Mouse (Mus musculus) retina, adult 2 months (tissue): ENCODE measurements around the gene Phf10.
"Not testable (repeated sequence)": the region's sequence is repeated elsewhere in the genome, so short reads cannot be mapped to it uniquely, and the experiment has no call there.

Experiments used
- DNase-seq: peaks from one replicate; pipeline ENCODE4 v3.0.0-alpha.2; 2012; ENCODE audit warnings: low read depth, low spot score

Phf10 gene

DNA sequence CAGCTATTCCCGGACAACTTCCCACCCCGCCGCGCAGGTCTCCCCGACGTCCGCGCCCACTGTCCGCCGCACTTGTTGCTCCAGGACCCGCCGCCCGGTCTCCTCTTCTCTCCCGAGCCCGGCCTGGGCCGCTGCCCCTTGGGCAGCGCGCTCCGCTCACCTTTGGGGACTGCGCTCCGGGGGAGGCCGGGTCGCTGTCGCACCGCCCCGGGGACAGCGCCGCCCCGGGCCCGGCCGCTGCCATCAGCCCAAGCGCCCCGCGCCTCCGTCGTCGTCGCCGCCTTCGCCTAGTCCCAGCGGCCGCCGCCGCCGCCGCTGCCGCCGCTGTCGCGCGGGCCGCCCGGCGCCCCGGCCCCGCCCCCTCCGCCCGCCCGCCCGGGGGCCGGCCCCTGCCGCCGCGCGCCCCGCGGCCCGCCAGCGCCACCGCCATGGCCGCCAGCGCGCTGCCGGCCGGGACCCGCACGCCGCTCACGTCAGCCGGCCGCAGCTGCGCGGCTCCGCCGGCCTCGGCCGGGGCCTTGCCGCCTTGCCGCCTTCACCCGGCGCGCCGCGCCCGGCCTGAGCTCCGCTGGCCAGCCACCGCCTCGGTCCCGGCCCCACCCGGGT lies at the start of gene Phf10:
Gene Phf10, minus strand, starts transcription at position 323 of the 606 bp plus-strand sequence.
- not testable (repeated sequence) for DNase-seq

DNA sequence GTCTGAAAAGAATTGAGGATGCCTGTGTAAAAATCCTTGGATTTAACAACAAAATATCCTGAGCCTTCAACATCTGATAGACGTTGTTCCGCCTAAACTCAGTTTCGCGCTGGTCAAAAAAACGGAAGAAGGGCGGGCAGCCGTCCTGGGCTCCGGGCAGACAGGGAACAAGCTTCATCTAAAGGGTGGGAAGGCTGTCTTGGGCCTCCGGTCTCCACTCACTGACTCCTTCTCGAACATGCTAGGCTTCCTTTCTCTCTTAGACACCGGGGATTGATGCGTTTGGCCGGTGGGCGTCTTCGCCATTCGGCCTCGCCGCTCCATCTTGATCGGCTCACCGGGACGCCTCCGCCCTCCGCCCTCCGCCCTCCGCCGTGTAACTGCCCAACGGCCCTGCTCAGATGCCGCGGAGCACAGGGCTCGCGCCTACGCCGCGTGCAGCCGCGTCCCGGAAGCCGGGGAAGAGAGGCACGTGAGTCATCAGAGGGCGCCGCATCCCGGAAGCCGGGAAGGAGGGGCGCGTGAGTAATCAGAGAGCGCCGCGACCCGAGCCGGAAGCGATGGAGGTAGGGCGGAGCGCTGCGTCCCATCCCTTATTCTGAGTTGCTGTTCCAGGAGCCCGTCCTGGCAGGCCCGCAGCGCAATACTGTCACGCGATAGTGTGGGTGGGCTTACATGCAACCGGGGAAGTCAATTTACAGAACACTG lies 48.8 kb upstream of the Phf10 start, which contains the start of gene Gm3435:
Gene Gm3435, plus strand, starts transcription at position 471 of the 708 bp plus-strand sequence.
- DNase-seq, result not testable (repeated sequence)

DNA sequence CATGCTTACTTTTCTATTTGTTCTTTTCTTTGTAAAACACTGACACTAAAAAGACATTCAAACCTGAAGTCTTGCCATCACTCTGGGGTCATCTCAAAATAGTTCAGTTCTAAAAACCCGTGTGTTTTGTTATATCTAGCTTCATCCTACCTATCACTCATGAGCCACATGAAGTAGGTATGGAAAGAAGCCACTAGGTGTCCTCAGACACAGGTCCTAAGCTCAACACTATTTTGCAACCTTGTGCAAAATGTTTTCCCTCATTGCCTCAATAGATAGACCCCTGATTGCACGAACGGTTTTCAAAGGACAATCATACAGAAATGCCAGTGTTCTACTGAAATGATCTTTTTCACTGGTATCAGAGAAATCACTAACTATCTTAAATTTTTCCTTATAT lies 48.0 kb upstream of the Phf10 start:
- DNase-seq, result not testable (repeated sequence)

DNA sequence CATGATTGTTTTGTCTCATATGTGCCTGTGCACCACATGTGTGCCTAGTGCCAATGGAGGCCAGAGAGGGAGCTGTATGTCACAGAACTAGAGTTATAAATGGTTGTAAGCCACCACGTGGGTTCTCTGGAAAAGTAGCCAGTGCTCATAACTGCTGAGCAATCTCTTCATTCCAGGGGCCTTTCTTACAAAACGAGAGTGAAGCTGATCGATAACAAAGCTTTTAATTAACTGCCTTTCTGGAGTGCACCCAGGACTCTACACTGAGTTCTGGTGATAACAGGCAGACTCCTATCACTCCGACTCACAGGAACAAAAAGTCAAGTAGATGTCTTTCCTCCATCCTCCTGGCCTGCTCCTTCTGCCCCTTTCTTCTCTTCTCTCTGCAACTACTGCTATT lies 39.0 kb upstream of the Phf10 start:
- DNase-seq, result not testable (repeated sequence)

DNA sequence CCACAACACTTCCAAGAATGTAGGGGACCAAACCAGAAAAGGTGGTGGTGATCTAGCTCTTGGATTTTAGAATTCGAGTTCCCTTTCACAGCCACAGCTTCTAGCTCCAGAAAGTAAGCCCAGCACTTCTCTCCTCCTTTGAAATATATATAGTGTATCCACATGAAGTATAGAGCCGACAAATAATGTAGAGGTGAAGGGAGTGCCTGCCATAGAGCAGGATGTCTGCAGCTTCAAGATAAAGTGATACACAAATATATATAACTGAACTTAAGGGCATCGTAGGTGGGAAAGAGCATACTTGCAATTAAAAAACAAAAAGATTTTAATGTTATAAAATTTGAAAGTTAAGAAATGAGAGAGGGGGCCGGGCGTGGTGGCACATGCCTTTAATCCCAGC lies 33.1 kb upstream of the Phf10 start:
- not testable (repeated sequence) for DNase-seq

DNA sequence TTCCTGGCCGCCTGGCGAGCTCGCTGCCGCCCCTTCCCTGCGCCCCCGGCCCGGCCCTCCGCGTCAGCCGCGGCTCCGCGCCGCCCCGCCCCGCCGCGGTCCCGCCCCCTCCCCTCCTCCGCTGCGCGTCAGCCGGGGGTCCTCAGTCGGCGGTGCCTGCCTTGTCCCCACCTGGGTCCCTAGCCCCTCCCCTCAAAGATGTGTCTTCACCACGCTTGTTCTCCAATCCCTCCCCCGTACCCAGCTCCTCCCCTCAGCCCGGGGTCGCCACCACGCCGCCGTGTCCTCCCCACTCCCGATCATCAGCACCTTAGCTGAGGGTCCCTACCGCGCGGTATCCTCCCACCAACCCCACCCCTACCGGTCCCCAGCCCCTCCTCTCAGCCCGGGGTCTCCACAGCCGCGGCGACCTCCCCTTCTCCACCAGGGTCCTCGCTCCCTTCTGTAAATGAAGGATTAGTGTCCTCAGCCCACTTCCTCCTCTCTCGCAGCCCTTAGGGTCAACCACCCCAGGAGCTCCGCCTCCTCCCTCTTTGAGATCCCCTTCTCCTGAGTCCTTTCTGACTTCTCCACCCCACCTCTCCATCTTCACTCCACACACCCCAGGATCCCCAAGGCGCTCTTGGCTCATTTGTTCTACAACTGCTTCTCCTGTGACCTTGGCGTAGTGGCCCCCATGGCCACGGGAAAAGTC lies 32.2 kb upstream of the Phf10 start:
- DNase-seq, result not testable (repeated sequence)

DNA sequence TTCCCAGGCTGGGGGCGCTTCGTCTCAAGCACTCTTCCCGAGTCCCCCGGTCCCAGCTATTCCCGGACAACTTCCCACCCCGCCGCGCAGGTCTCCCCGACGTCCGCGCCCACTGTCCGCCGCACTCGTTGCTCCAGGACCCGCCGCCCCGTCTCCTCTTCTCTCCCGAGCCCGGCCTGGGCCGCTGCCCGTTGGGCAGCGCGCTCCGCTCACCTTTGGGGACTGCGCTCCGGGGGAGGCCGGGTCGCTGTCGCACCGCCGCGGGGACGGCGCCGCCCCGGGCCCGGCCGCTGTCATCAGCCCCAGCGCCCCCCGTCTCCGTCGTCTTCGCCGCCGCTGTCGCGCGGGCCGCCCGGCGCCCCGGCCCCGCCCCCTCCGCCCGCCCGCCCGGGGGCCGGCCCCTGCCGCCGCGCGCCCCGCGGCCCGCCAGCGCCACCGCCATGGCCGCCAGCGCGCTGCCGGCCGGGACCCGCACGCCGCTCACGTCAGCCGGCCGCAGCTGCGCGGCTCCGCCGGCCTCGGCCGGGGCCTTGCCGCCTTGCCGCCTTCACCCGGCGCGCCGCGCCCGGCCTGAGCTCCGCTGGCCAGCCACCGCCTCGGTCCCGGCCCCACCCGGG lies 31.6 kb upstream of the Phf10 start:
- DNase-seq, result not testable (repeated sequence)

DNA sequence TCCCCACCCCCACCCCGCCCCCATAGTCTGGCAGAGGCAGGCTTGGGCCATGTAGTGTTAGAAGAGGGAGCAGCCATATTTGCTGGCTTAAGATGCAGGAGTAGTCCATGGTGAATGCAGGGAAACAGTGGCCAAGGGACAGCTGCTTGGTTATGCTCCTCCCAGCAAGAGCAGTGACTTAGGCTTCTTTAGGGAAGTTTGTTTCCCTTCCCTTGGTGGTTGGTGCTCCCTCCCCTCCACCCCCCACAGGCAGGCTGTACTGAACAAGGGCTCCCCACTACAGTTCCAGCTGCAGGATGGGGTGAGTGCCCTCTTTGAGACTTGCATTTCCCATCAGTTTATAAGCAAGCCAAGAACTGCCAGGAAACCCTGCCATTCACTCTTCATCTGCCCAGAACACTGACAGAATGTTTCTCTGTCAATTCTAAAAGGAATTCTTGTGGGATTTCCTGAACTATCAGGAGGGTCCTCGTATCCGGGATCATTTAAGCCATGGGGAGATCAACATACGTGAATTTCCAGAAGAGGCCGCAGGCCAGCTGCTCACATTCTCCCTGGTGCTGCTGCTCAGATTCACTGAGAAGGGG lies 29.1 kb upstream of the Phf10 start:
- not testable (repeated sequence) for DNase-seq

DNA sequence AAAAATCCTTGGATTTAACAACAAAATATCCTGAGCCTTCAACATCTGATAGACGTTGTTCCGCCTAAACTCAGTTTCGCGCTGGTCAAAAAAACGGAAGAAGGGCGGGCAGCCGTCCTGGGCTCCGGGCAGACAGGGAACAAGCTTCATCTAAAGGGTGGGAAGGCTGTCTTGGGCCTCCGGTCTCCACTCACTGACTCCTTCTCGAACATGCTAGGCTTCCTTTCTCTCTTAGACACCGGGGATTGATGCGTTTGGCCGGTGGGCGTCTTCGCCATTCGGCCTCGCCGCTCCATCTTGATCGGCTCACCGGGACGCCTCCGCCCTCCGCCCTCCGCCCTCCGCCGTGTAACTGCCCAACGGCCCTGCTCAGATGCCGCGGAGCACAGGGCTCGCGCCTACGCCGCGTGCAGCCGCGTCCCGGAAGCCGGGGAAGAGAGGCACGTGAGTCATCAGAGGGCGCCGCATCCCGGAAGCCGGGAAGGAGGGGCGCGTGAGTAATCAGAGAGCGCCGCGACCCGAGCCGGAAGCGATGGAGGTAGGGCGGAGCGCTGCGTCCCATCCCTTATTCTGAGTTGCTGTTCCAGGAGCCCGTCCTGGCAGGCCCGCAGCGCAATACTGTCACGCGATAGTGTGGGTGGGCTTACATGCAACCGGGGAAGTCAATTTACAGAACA lies 17.4 kb upstream of the Phf10 start, which contains the start of the genes 9030025P20Rik and Gm3417:
Gene 9030025P20Rik, plus strand, starts transcription at position 107 of the 677 bp plus-strand sequence.
Gene Gm3417, minus strand, starts transcription at position 429 of the 677 bp plus-strand sequence.
- not testable (repeated sequence) for DNase-seq

DNA sequence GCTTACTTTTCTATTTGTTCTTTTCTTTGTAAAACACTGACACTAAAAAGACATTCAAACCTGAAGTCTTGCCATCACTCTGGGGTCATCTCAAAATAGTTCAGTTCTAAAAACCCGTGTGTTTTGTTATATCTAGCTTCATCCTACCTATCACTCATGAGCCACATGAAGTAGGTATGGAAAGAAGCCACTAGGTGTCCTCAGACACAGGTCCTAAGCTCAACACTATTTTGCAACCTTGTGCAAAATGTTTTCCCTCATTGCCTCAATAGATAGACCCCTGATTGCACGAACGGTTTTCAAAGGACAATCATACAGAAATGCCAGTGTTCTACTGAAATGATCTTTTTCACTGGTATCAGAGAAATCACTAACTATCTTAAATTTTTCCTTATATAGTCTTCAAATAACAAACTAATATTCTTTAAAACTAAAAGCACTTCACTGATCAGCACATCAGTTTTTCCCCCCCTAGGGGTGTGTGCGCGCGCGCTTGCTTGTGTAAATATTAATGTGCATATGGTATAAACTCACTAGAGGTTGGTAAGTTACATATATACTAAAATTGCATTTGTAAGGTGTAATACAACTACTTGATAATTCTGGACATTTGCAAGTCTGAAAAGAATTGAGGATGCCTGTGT lies 16.8 kb upstream of the Phf10 start:
- DNase-seq, result not testable (repeated sequence)

DNA sequence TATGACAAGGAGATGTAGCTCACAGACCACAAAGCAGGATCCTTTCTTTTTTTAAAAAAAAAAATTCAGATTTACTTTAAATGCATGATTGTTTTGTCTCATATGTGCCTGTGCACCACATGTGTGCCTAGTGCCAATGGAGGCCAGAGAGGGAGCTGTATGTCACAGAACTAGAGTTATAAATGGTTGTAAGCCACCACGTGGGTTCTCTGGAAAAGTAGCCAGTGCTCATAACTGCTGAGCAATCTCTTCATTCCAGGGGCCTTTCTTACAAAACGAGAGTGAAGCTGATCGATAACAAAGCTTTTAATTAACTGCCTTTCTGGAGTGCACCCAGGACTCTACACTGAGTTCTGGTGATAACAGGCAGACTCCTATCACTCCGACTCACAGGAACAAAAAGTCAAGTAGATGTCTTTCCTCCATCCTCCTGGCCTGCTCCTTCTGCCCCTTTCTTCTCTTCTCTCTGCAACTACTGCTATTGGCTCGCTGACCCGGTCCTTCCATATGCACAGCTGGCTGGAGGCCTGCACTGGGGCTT lies 7.4 kb upstream of the Phf10 start:
- not testable (repeated sequence) for DNase-seq

DNA sequence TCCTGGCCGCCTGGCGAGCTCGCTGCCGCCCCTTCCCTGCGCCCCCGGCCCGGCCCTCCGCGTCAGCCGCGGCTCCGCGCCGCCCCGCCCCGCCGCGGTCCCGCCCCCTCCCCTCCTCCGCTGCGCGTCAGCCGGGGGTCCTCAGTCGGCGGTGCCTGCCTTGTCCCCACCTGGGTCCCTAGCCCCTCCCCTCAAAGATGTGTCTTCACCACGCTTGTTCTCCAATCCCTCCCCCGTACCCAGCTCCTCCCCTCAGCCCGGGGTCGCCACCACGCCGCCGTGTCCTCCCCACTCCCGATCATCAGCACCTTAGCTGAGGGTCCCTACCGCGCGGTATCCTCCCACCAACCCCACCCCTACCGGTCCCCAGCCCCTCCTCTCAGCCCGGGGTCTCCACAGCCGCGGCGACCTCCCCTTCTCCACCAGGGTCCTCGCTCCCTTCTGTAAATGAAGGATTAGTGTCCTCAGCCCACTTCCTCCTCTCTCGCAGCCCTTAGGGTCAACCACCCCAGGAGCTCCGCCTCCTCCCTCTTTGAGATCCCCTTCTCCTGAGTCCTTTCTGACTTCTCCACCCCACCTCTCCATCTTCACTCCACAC lies 583 bp upstream of the Phf10 start:
- DNase-seq, result not testable (repeated sequence)

DNA sequence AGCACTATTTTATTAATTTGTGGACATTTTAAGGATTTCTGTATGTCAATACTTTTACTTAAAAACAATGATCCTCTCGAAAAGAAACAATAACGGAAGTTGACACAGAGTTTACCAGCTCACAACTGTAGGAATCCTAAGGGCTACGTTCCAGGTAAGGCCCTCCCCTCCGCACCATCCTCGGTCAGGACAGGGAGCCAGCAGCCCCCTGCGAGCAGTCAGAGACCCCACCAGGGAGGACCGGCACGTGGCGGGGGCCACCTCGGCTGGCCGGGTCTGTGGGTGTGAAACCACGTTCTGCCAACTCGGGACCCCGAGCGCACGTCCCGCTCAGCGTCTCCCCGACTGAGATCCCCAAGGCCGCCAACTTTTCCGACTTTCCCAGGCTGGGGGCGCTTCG lies 553 bp downstream of the Phf10 start:
- DNase-seq, result no peak

DNA sequence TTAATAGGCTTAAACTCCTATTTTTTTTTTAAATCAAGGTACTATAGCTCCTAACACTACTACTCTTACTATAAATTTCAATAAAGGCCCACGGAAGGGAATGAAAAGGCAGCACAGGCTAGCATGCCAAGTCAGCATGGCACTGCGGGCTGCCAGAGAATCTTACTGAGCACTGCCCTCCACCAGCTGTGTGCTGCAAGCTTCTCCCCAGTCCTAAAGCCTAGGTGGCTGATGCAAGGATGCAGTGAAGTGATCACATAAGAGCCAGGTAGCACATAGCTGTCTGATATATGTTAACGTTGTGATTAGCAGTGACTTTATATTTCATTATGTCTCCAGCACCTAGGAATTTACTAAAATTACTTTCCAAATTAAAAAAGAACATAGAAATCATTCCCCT lies 1.1 kb downstream of the Phf10 start:
- no peak for DNase-seq

DNA sequence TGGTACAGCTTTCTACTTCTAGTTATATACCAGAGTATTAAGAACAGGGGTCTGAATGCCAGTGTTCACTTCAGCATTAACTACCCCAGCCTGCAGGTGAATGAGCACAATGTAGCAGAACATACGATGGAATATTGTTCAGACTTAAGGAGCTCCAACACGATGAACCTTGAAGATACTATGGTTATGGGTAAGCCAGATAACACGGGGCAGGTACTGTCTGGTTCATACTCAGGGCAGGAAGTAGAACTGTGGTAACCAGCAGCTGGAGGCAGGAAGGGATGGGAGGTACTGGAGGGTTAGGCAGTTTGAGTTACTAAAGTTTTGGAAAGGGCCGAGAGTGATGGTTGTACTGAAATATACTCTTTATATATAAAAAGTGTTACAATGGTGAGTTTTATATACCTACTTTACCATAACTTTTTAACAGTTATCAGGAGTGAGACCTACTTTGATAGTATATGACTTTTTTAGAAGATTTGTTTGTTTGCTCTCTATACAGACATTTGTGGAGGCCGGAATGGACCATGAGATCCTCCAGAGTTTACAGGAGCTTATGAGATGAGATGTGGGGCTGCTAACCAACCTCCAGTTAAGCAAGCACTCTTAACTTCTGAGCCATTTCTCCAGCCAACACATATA lies 2.3 kb downstream of the Phf10 start:
- DNase-seq, result no peak

DNA sequence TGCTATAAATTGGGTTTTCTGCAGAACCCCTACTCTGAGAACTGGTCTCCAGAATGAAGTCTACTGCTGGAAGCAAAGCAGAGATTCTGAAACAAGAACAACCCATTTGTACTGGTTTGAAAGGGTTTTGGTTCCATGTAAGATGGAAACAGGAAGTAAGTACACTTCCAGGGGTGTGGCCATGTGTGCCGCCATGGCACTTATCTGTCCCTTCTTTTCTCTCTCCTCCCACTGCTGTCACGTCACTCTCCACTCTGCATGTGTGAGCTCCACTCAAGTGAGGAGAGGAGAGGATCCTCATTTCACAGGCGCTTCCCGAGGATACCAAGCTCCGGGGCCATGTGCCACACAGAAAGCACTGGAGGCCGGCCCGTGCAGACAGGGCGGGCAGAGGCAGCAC lies 7.6 kb downstream of the Phf10 start:
- DNase-seq, result no peak

DNA sequence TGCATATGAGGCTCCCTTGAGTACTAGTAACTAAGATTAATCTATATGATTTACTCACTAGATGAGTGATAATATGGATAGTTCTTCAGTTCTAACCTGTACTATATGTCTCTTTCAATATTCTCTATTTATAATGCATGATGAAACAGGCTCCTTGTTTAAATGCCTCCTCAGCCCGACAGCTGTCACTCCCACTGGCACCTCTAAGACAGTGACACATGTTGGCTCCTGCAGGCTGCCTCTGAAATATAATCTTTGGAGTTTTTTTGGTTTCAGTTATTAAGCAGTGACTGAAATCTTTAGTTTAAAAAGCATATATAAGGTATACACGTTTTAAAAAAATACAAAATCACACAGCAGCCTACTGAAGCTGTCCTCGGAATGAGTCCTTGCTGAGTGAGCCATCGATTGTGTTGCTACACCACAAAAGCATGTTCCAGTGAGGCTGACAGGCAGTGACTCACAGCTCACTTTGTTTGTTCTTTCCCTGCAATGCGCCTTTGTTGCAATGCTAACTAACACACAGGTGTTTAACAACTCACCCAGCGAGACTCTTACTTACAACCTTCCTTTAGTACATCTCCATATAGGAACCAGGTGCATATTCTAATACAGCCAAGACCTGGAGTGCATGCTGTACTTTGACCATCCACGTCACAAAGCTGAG lies 11.8 kb downstream of the Phf10 start:
- no peak for DNase-seq

DNA sequence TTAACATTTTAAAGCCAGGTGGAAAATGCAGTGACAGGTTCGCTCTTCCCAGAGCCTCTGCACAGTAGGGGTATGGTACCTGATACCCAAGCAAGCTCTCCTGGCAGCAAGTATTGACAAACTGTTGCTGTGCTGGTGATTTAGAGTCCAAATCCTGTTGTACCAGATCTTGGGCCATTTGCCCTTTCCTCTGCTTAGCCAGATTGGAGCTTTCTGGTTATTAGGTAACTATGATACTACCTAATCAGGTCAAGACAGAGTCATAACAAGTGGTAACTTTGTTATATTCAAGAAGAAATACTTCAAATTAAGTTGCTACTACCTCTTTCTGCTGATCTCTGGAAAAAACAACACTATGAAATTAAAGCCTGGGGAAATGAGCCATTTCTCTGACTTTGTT lies 16.5 kb downstream of the Phf10 start:
- no peak for DNase-seq

DNA sequence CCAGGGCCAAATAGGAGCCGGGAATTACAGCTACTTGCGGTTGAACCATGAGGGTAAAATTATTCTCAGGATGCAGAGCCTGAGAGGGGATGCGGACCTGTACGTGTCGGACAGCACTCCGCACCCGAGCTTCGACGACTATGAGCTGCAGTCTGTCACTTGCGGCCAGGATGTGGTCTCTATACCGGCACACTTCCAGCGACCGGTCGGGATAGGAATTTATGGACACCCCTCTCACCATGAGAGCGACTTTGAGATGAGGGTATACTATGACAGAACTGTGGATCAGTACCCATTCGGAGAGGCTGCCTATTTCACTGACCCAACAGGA lies 17.4 kb downstream of the Phf10 start:
- no peak for DNase-seq
